Mouse (Mus musculus) heart, postnatal 36 days (tissue): ENCODE measurements around the gene Alkbh4. TPM values are rescaled to one million over a fixed set of nuclear protein-coding genes. Genes with fewer than 3 reads are reported as not detected.

Source experiments
- DNase-seq, 2 experiments: peaks; one replicate each; pipeline ENCODE4 v3.0.0; 2021 to 2022
- intact Hi-C: fragments of 180-260 bp; cut with DNase I; formaldehyde crosslinking; loops from one replicate; pipeline ENCODE4 v1.15.1; 2025
- microRNA-seq, 2 experiments: library from miRNA; unstranded; fragments of <30 nt; microRNA quantifications; one replicate each; pipeline ENCODE4 v1.2.0; 2021; ENCODE audit warnings: borderline number of aligned reads in 2 of 2
- total RNA-seq, 2 experiments: library from RNA; stranded (reverse); gene quantifications; 2 replicates each; pipeline ENCODE4 v1.2.3; 2021

The Alkbh4 gene
- total RNA-seq, 2 experiments from 2014 or later = 4.4 to 4.7 TPM

- intact Hi-C loops = no loop called here
- peak in 1 of 2 experiments; percentile 30 for DNase-seq
Measured at GRCm38 (mm10) chr5:136173606-136174463, 37.9 kb downstream of the Alkbh4 start.

- intact Hi-C loops = no loop called here
- DNase-seq = no peak
Measured at GRCm38 (mm10) chr5:136179594-136179993, 43.6 kb downstream of the Alkbh4 start.

- intact Hi-C loops = no loop called here
- no peak for DNase-seq
Measured at GRCm38 (mm10) chr5:136181197-136181596, 45.3 kb downstream of the Alkbh4 start.

GRCm38 (mm10) chr5:136182049-136182448, 46.1 kb downstream of the Alkbh4 start:
- intact Hi-C loops = no loop called here
- DNase-seq = no peak

- intact Hi-C loops = no loop called here
- no peak for DNase-seq
Measured at GRCm38 (mm10) chr5:136182830-136183229, 46.9 kb downstream of the Alkbh4 start.

- no peak for DNase-seq
- intact Hi-C loops = no loop called here
Measured at GRCm38 (mm10) chr5:136183766-136184165, 47.8 kb downstream of the Alkbh4 start.

GRCm38 (mm10) chr5:136186723-136187122, 50.8 kb downstream of the Alkbh4 start:
- peak; percentile 50 to 54 for DNase-seq
- intact Hi-C loops = loop anchor here (1.0 kb wide), 1 partner anchor 51 kb away; no protein-coding TSS in a partner anchor

Small RNA genes lying within 50 kb of the gene (microRNA-seq; reads per million reads assigned to microRNA genes)
- gene Mir7035 = 1.3 to 2.2 reads per million in 2 experiments

Other genes with a start within 250 kb of the Alkbh4 start
- gene Hspb1, start 248.2 kb upstream of the Alkbh4 start, total RNA-seq = 100 to 1,000 TPM; 406 to 459 TPM
- gene Ywhag, start 201.5 kb upstream of the Alkbh4 start, total RNA-seq = 100 to 1,000 TPM; 279 to 282 TPM
- under 1 TPM; 0.58 to 0.68 TPM for gene Ssc4d, start 161.6 kb upstream of the Alkbh4 start, total RNA-seq
- gene Zp3, start 156.0 kb upstream of the Alkbh4 start, total RNA-seq = not detected
- gene Dtx2, start 141.3 kb upstream of the Alkbh4 start, total RNA-seq = 1 to 10 TPM; 7.2 to 7.9 TPM
- 10 to 100 TPM; 17.9 to 28.6 TPM for gene Upk3b, start 97.7 kb upstream of the Alkbh4 start, total RNA-seq
- not detected for gene Upk3bl, start 81.7 kb upstream of the Alkbh4 start, total RNA-seq
- gene Rasa4, start 52.2 kb upstream of the Alkbh4 start, total RNA-seq = 1 to 10 TPM; 6.4 to 9.2 TPM
- 10 to 100 TPM; 74.0 to 76.8 TPM for gene Polr2j, start 19.5 kb upstream of the Alkbh4 start, total RNA-seq
- 1 to 10 TPM; 5.7 to 6.6 TPM for gene Lrwd1, start 72 bp upstream of the Alkbh4 start, total RNA-seq
- gene Orai2, start 34.6 kb downstream of the Alkbh4 start, total RNA-seq = 1 to 10 TPM; 1.2 to 1.3 TPM
- 10 to 100 TPM; 15.2 to 20.5 TPM for gene Prkrip1, start 62.8 kb downstream of the Alkbh4 start, total RNA-seq
- gene Sh2b2, start 110.4 kb downstream of the Alkbh4 start, total RNA-seq = under 1 TPM; 0.43 to 0.83 TPM